Mouse (Mus musculus): ENCODE measurements at regions not wholly inside any gene's neighbourhood (a gene's known extent, or its start where the extent isn't known, plus 50 kb on each side); places are given as distances from the start of the nearest gene placed in this dataset.

GRCm38 (mm10) chr12:113974271-113974670 lies 430.6 kb downstream of the Adam6a start:
- TF ChIP-seq CTCF (IDR thresholded peaks at IDR 0.05; ENCODE audit: low read depth) (no peak), EP300 (optimal IDR thresholded peaks at IDR 0.05) (no peak)

Data from stomach, postnatal 0 days (tissue).